Mouse (Mus musculus) forebrain, embryonic 16.5 days (tissue): Measurements from ENCODE around the gene Ccdc153. TPM values are rescaled to one million over a fixed set of nuclear protein-coding genes. Genes with fewer than 3 reads are reported as not detected.
A peak's percentile ranks its signal among the peaks of the same experiment; 100 is the strongest.

ENCODE experiments used
- ATAC-seq: fragments of 200-750 bp; cut with Nextera tagmentation; 2 replicates; pipeline ENCODE4 v1.8.0; 2017; ENCODE audit warnings: mild to moderate bottlenecking, moderate library complexity
- H3K27ac ChIP-seq: fragments of 300-500 bp; sonication (generic); 2 replicates; pipeline ENCODE4 v1.5.1; 2014; ENCODE audit warnings: low read length, control low read depth
- H3K27me3 ChIP-seq: fragments of 300-500 bp; sonication (generic); replicated peaks from 2 replicates; pipeline ENCODE4 v1.6.1; 2014; ENCODE audit warnings: low read length; ENCODE audit not compliant: control insufficient read depth, insufficient read depth
- H3K36me3 ChIP-seq: fragments of 300-500 bp; sonication (generic); 2 replicates; pipeline ENCODE4 v1.6.1; 2014; ENCODE audit not compliant: control insufficient read depth, insufficient read depth
- H3K4me1 ChIP-seq: fragments of 300-500 bp; sonication (generic); replicated peaks from 2 replicates; pipeline ENCODE4 v1.6.1; 2014; ENCODE audit warnings: low read length; ENCODE audit not compliant: control insufficient read depth, insufficient read depth
- H3K4me2 ChIP-seq: fragments of 300-500 bp; sonication (generic); 2 replicates; pipeline ENCODE4 v1.6.1; 2014; ENCODE audit warnings: mild to moderate bottlenecking, low read length, control low read depth
- H3K4me3 ChIP-seq: fragments of 300-500 bp; sonication (generic); replicated peaks from 2 replicates; pipeline ENCODE4 v1.5.1; 2014; ENCODE audit warnings: mild to moderate bottlenecking, low read length, control low read depth
- H3K9ac ChIP-seq: fragments of 300-500 bp; sonication (generic); replicated peaks from 2 replicates; pipeline ENCODE4 v1.6.1; 2014; ENCODE audit warnings: low read depth, low read length, control low read depth
- H3K9me3 ChIP-seq: fragments of 300-500 bp; sonication (generic); 2 replicates; pipeline ENCODE4 v1.6.1; 2016; ENCODE audit warnings: low read length; ENCODE audit not compliant: control insufficient read depth
- WGBS: fragments of 180-500 bp; shearing (Covaris S2); extraction: QIAGEN DNeasy Blood & Tissue Kit; methylation state at CpG from one replicate; pipeline ENCODE4 v1.1.7; 2014; 5-methylcytosine and 5-hydroxymethylcytosine counted together
- polyA plus RNA-seq: library from polyadenylated mRNA; unstranded; fragments of >200 nt; fragmentation: Nextera tagmentation; extraction: Ambion mirVana; gene quantifications from 2 replicates; pipeline ENCODE4 v1.2.1, GENCODE M21; 2015

The Ccdc153 gene
- polyA plus RNA-seq, 1 experiment from 2014 or later, result not detected

GRCm38 (mm10) chr9:44250445-44250844, 10.0 kb downstream of the Ccdc153 start:
- H3K36me3 ChIP-seq, result no peaks in the 10 kb centered on the region
- H3K27ac ChIP-seq, result no peak overlapping the region
- no peak overlapping the region for H3K4me3 ChIP-seq
- H3K27me3 ChIP-seq, result no peaks in the 10 kb centered on the region
- no peak overlapping the region for H3K9ac ChIP-seq
- WGBS, result 36% methylated on average over 4 of the region's 4 CpGs
- H3K4me2 ChIP-seq, result no peak overlapping the region
- peak; percentile 23; the same call in 1 of the 2 replicates for ATAC-seq
- peaks cover 31% of the 10 kb centered on the region for H3K4me1 ChIP-seq
- H3K9me3 ChIP-seq, result no peaks in the 10 kb centered on the region

GRCm38 (mm10) chr9:44251314-44251713, 10.8 kb downstream of the Ccdc153 start, which contains the start of gene Pdzd3:
TSS of gene Pdzd3 (minus strand) at chr9:44251471.
- Histone ChIP-seq H3K9me3 (no peaks in the 10 kb centered on the region), H3K27me3 (no peaks in the 10 kb centered on the region), H3K4me1 (peaks cover 33% of the 10 kb centered on the region), H3K36me3 (no peaks in the 10 kb centered on the region), H3K4me2 (no peak within 1 kb of the TSS), H3K9ac (no peak within 1 kb of the TSS), H3K4me3 (no peak within 1 kb of the TSS), H3K27ac (no peak within 1 kb of the TSS)
- ATAC-seq, result no peak
- WGBS, result 90% methylated on average over 10 of the region's 10 CpGs

GRCm38 (mm10) chr9:44253441-44253840, 13.0 kb downstream of the Ccdc153 start:
- Histone ChIP-seq H3K9ac (no peak overlapping the region), H3K4me1 (peaks cover 33% of the 10 kb centered on the region), H3K27ac (peak overlapping the region; percentile 33; the same call in 1 of the 2 replicates), H3K9me3 (no peaks in the 10 kb centered on the region), H3K4me3 (no peak overlapping the region), H3K36me3 (no peaks in the 10 kb centered on the region), H3K27me3 (no peaks in the 10 kb centered on the region), H3K4me2 (no peak overlapping the region)
- ATAC-seq, result no peak
- 56% methylated on average over 6 of the region's 6 CpGs for WGBS

DNA sequence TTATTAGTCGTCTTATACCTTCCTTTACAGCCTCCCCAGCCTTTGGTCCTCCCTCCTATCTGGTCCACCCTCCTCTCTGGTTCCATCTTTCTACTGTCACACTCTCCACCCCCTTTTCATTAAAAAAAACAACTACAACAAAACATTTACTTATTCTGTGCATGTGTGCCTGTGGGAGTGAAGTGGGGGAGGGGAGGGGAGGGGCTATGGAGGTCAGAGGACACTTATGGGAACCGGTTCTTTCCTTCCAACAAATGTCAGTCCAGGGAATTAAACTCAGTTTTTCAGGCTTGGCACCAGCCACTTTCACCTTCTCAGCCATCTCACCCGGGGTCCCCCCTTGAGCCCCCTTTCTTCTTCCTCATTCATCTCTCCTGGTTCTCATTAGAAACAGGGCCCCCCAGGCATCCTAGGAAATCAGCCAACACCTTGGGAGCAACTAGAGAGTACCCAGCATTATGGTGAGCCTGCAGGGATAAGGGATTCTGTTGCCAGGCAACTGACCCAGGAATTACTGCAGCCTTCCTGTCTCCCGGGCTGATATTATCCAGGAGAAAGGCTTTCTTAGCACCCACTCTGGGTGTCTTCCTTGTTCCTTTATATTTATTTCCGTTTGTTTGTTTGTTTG, 14.1 kb downstream of the Ccdc153 start:
- H3K9me3 ChIP-seq, result no peaks in the 10 kb centered on the region
- no peaks in the 10 kb centered on the region for H3K27me3 ChIP-seq
- no peak overlapping the region for H3K4me3 ChIP-seq
- 1% methylated on average over 5 of the region's 5 CpGs for WGBS
- no peaks in the 10 kb centered on the region for H3K36me3 ChIP-seq
- no peak overlapping the region for H3K9ac ChIP-seq
- ATAC-seq, result peak; percentile 84
- H3K4me1 ChIP-seq, result peaks cover 32% of the 10 kb centered on the region
- peak overlapping the region; percentile 75 for H3K27ac ChIP-seq
- H3K4me2 ChIP-seq, result no peak overlapping the region

DNA sequence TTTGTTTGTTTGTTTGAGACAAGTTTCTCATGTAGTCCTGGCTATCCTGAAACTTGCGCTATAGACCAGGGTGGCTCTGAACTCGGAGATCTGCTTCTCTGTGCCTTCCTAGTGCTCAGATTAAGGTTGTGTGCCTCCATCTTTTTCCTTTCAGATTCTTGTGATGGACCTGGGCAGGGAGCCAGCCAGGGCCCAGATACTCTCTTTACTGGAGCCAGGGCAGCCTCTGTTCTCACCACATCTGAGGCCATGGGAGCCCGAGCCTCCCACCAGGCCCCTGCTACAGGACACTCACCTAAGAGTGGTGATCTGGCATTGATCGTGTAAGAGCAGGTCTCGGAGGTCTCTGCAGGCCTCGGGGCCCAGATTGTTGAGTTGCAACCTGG, 14.7 kb downstream of the Ccdc153 start:
- 0 out of 2 replicates have a peak overlapping the region, but pooled peaks have one; percentile 15 for H3K9ac ChIP-seq
- H3K36me3 ChIP-seq, result no peaks in the 10 kb centered on the region
- no peak overlapping the region for H3K4me2 ChIP-seq
- H3K27me3 ChIP-seq, result no peaks in the 10 kb centered on the region
- peak overlapping the region; percentile 75 for H3K27ac ChIP-seq
- H3K9me3 ChIP-seq, result no peaks in the 10 kb centered on the region
- H3K4me1 ChIP-seq, result peaks cover 28% of the 10 kb centered on the region
- no peak overlapping the region for H3K4me3 ChIP-seq
- peak; percentile 49; the same call in 1 of the 2 replicates for ATAC-seq
- 20% methylated on average over 6 of the region's 6 CpGs for WGBS

DNA sequence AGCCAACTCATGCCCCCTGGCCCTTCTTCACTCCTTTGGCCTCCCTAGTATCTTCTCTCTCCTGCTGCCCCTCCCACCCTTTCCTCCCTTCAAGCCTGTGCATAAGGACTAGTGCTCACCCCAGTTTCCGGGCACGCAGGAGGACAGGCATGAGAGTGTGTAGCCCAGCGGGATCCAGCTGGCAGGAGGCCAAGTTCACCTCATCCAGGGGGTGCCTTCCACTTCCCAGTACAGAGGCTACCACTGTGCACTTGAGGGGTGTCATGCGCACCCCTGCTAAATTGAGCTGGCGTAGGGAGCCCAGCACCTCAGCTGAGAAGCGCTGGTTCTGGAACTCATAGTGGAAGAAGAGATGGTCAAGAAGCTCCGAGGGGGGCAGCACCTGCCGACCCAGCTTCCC, 15.7 kb downstream of the Ccdc153 start:
- 69% methylated on average over 8 of the region's 8 CpGs for WGBS
- no peaks in the 10 kb centered on the region for H3K9me3 ChIP-seq

DNA sequence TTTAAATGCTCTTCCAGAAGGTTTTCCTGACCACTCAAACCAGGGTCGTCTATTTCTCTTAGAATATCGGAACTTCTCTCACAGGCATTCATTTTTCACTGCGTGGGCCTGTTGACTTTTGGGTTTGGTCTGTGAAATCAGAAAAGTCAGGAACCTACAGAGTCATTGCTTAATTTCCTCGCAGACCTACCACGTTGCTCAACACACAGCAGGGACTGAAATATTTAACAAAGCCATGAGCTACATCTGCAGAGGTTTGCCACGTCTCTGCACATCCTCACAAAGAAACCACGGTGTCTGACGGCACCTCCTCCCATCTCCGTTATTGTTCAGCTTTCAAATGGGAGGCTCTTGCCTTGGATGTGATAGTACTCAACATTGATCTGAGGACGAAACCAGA, 18.5 kb downstream of the Ccdc153 start:
- 84% methylated on average over 10 of the region's 10 CpGs for WGBS
- Histone ChIP-seq H3K36me3 (no peaks in the 10 kb centered on the region), H3K9ac (no peak overlapping the region), H3K27ac (no peak overlapping the region), H3K4me3 (no peak overlapping the region), H3K9me3 (no peaks in the 10 kb centered on the region), H3K4me1 (peaks cover 17% of the 10 kb centered on the region), H3K27me3 (no peaks in the 10 kb centered on the region), H3K4me2 (no peak overlapping the region)
- ATAC-seq, result no peak

More for the DNA sequence above, 15.7 kb downstream of the Ccdc153 start:
- Histone ChIP-seq H3K36me3 (no peaks in the 10 kb centered on the region), H3K9ac (no peak overlapping the region), H3K4me2 (no peak overlapping the region), H3K27ac (no peak overlapping the region), H3K4me3 (no peak overlapping the region), H3K4me1 (peaks cover 26% of the 10 kb centered on the region), H3K27me3 (no peaks in the 10 kb centered on the region)
- ATAC-seq, result no peak

DNA sequence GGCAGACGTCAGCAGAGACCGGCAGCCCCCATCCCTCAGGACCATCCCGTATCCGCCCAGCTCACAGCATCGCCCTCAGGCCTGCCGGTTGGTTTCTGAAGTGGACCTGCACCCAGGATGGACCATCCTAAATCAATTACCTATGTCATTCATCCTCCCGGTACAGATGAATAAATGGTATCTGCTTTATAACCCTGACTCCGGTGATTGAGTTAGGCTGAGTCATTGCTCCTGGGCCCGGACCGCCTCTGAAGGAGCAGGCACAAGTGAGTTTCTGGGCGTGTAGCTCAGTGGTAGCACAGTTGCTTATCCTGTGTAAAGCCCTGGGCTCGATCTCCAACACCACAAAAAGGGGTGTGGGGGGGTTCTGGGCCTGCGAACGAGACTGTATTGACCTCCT, 20.9 kb downstream of the Ccdc153 start:
- 88% methylated on average over 14 of the region's 14 CpGs for WGBS
- Histone ChIP-seq H3K4me1 (peaks cover 2% of the 10 kb centered on the region; the same call in 1 of the 2 replicates), H3K9ac (no peak overlapping the region), H3K4me2 (no peak overlapping the region), H3K27me3 (no peaks in the 10 kb centered on the region), H3K36me3 (no peaks in the 10 kb centered on the region), H3K4me3 (no peak overlapping the region), H3K9me3 (no peaks in the 10 kb centered on the region), H3K27ac (no peak overlapping the region)
- ATAC-seq, result no peak

- Histone ChIP-seq H3K9me3 (peaks cover 3% of the 10 kb centered on the region; the same call in 1 of the 2 replicates), H3K4me2 (no peak overlapping the region; the same call in 1 of the 2 replicates), H3K9ac (peak overlapping the region; percentile 30), H3K27me3 (no peaks in the 10 kb centered on the region), H3K27ac (peak overlapping the region; percentile 20), H3K36me3 (no peaks in the 10 kb centered on the region), H3K4me1 (peaks cover 20% of the 10 kb centered on the region), H3K4me3 (no peak overlapping the region)
- ATAC-seq, result no peak
- 54% methylated on average over 8 of the region's 8 CpGs for whole genome bisulfite sequencing
Measured at GRCm38 (mm10) chr9:44266478-44267226, 26.2 kb downstream of the Ccdc153 start.
